Mouse (Mus musculus) megakaryocyte progenitor cell, adult 5-6 weeks (primary cell): ENCODE results near the gene Tardbp. TPM values are rescaled to one million over a fixed set of nuclear protein-coding genes. Genes with fewer than 3 reads are reported as not detected.
A peak's percentile ranks its signal among the peaks of the same experiment; 100 is the strongest.

ENCODE experiments used
- ATAC-seq: replicated peaks from 2 replicates; pipeline ENCODE4 v1.8.0; 2016; ENCODE audit warnings: mild to moderate bottlenecking, moderate TSS enrichment, inconsistent platforms; ENCODE audit not compliant: poor library complexity
- total RNA-seq, 2 experiments: library from RNA; stranded (forward) in 1 of 2; stranded (reverse) in 1 of 2; fragments of 157-497, 149-512 nt in 1 of 2; fragments of 200-1000 nt in 1 of 2; gene quantifications; 2 replicates each; pipeline versions ENCODE4 v1.2.3 to v1.2.4; 2015 to 2017

The Tardbp gene
- 300 and 381 TPM in 2 replicates for total RNA-seq (2015)
- total RNA-seq (2017): 512 and 640 TPM in 2 replicates

- ATAC-seq: peak; percentile 85
Observed at GRCm38 (mm10) chr4:148626623-148627185, at the start of gene Tardbp. TSS of gene Tardbp (minus strand) at chr4:148627019.

- ATAC-seq: peak; percentile 51
Observed at GRCm38 (mm10) chr4:148676188-148676960, 49.6 kb upstream of the Tardbp start.

DNA sequence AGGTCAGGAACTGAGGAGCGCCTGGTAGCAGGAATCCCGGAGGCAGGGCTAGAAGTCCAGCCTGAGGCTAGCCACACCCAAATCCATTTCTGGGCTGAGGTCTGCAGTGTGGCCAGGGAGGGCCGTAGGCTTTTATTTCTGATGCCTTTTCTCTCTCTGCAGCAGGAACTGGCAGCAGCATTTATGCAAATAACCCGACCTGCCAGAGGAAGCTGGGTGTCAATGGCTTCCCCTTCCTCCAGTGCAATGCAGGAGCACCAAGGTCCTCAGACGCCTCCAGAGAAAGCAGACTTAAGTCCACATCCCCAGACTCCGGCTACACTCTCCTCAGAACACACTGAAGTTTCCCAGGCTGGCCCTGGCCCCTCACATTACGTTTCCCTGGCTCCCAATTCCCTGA is 48.2 kb upstream of the Tardbp start:
- no peak for ATAC-seq

DNA sequence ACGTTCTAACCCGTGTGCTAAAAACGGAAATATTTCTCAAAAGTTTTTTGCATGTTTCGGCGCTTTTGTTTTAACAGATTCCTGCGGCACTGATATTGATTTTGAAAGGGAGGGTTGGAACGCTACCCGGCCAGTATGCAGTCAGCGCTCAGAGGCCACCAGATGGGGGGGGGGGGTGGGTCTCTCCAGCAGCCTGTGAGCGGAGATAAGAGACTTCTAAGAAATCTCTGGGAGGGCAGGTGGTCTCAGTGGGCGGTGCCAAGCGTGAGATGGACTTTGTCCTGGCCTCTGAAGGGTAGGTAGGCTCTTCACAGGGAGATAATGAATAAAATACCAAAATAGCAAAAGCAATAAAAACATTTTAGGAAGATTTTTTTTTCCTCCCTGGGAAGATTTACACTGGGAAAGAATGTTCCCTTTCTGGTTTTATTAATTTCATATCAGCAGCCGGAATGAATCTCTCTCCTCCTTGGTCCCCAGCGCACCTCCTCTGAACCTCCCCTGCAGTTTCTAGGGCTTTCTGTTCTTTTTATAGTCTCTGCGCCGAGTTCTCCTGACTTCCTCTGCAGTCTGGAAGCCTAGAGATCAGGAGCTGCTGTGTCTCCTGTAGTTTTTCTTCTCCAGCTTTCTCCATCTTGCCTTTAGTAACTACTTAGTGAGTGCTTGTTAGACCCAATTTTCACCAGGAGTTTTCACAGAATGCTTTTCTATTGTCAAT is 44.6 kb upstream of the Tardbp start:
- ATAC-seq: peak; percentile 62

DNA sequence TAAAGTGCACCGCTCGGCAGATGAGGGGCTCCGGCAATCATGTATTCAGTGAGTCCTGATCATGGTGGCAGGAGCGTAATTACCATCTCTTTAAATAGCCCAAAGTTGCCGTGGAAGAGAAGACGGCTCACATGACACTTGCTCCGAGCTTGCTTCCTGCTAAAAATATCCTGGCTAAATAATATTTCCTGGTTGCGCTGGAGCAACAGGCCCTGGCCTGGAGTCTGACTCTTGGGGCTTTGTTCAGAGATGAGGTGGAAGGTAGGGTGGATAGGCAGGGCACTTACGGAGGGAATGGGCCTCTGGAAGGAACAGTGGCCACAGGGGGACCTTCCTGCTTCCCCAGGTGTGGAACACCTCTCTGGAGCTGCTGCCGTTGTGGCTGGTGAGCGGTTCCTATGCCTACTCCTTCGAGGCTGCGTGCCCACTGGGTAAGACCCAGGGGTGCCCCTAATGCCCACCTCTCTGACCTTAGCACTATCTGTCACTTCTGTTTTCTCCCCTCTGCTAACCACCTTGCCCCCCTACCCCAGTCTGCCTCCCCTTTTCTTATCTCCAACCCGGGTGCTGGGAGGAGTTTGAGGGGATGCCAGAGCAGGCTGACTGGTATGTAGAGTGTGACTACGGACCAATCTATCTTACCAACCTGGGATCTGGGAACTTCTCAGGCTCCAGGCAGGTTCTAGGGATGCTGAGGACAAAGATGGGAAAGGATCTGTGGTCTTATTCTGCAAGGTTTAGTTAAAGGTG is 40.4 kb upstream of the Tardbp start:
- ATAC-seq: no peak

GRCm38 (mm10) chr4:148664021-148664420 is 37.2 kb upstream of the Tardbp start:
- ATAC-seq: no peak

GRCm38 (mm10) chr4:148663326-148663725 is 36.5 kb upstream of the Tardbp start:
- ATAC-seq: no peak

DNA sequence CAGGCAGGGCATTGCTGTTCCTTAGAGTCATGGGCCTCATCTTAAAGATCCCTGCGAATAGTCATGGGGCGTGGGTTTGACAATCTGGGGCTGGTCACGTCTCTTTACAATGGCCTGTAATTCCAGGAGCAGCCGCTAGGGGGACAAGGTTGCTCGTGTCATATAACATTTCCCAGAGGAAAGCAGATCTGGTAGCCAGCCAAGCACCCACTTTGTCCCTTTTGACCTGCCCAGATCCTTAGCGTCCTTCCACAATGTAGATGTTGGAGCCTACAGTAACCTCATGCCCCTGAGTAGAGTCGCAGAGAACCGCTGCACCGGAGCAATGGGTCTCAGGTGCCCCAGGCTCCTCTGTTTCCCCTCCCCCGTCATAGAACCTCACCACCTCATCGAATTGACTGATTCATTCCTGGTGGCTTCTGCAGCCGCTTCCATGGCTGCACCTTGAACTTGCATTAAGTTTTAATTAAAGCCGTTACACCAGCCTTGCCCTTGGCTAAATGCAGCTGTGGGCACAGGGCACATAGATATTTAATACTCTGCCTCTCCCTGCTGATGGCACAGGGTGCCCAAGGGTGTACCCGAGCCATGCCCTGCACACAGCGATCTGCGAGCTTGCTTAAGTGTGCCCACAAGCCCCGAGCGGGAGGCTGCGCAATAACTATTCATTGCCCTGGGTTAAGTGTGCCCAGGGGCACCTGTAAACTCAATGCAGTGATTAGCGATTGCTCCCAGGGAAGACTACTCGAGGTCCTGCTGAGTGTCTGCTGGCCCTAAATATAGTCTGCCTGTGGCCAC is 35.5 kb upstream of the Tardbp start:
- ATAC-seq: peak; percentile 76

DNA sequence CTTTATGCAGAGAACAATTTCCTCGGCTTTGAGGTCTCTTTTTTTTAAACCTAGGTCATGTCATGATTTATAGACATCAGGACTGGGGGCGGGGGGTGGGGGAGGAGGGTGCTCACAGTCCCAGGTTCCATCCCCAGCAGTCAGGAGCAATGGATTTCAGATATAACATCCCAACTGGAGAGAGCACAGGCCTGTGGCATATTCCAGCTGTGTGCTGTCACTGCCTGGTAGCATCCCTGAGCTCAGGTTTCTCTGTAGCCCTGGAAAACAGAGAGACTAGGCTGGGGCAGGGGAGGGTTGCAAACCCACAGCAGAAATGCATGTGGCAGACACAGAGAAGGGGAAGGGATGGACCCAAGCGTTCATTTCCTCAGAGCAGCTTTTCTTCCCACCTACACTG is 33.4 kb upstream of the Tardbp start:
- no peak for ATAC-seq

DNA sequence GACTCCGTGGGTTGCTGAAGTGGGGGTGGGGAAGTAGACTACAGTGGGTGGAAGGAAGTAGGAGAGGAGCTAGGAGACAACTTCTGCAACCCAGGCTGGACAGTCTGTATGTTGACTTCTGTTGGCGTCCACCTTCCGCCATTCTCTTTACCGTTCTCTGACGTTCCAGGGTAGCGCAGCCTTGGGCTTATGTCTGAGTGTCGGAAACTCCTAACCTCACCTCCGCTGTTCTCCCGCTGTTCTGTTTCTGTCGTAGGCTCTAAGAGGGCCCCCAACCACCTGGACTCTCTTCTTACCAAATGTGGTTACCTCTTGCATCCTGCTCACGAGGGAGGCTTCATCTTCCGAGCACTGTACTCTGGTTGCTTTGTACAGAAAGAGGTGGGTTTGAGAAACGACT is 31.0 kb upstream of the Tardbp start:
- ATAC-seq: no peak

DNA sequence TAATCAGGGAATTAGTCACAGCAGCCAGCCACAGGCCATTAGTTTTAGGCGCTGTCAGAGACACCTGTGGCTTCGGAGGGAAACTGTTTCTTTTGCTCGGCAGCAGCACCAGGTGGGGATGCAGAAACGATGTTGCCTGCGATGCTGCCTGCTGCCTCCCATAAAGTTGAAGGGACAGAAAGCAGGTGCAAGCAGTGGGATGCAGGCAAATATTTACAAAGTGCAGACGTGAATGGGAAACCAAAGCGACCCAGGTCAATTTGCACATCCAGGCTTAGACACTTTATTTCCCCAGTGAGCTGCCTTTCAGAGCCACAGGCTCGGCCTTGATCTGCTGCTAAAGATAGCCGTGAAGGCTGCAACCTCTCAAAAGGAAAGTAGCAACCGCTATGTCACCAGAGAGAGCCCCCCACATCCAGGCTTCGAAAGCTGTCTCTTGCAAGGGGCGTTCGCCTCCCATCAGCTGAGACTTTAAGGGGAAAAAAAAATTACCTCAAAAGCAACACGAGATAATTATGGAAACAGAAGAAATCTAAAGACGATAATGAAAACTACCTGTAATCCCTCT is 30.0 kb upstream of the Tardbp start:
- no peak for ATAC-seq

DNA sequence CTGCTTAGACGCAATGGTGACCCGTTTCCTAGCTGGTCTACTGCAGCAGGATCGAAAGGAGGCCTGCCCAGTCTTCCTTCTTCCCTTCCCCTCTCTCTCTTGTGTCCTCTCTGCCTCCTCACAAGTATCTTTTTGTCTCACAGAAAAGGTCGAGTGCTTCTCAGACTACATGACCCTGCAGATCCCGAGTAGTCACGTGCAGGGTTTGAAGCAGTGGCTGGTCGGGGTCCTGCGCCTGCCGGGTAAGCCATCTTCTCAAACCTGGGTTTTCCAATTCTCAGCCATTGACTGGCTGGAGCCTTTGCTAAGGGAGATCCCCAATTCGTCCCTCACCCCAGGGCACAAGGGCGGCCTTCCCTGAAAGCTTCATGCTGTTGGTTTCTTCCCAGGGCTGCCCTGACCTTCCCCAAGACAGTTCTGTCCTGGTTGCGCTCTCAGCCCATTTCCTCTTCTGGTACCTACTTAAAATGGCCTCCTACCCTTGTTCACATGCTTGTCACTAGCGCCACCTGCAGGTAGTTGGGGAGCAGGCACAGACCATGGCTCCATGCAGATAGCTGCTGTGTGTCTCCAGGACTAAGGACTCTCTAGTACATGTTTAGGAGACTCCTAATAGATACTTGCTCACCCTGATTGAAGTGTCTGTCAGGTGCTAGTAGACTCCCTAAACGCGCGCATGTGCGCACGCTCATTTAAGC is 28.0 kb upstream of the Tardbp start:
- peak; percentile 89 for ATAC-seq

DNA sequence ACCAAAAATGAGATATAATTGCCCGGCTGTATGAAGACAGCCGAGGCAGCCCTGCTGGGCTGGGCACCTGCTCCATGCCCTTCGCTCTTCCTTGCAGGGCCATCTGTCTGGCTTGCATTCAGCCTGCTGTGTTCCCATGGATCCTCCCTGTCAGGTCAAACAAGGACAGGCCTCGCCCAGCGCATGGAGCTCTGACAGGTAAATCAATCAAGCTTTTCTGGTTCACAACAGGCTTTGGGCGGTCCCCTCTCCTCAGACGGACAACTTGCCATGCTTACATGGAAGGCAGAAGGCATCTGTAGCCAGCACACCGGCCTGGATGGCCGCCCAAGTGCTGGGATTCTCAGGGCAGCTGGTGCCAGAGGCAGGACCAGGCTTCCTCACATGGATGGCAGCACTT is 24.2 kb upstream of the Tardbp start:
- ATAC-seq: no peak

- peak; percentile 42 for ATAC-seq
Observed at GRCm38 (mm10) chr4:148649309-148649708, 22.5 kb upstream of the Tardbp start.

GRCm38 (mm10) chr4:148646616-148647015 is 19.8 kb upstream of the Tardbp start:
- ATAC-seq: 0 out of 2 replicates have a peak, but pooled peaks have one; percentile 7

DNA sequence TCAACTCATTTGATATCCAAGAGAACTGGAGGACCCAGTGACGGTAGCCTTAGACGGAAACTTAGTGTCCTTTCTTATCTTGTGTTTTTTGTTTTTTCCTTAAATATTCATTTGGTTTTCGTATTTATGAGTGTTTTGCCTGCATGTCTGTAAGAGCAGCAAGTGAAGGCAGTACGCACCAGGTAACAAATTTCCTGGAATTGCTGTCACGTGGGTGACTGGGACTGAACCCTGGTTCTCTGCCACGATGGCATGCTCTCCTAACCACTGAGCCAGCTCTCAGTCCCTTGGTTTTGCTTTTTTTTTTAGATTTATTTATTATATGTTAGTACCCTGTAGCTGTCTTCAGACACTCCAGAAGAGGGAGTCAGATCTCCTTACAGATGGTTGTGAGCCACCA is 18.1 kb upstream of the Tardbp start:
- no peak for ATAC-seq

DNA sequence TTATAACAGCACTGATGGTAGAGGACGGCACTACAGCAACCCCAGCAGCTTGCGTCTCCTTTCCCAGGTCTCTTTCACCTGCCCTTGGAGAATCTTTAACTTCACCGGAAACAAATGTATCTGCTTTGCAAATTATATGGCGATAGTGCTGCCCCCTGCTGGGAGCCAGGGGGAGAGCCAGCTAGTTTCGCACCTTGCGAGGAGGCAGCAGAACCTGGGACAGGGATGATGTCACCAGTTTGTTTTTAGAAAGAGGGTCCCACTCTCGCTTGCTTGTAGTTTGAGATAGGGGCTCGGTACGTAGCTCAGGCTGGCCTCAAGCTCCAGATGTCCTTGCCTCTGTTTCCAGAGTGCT is 17.3 kb upstream of the Tardbp start:
- ATAC-seq: peak; percentile 94

GRCm38 (mm10) chr4:148643291-148644156 is 16.7 kb upstream of the Tardbp start, which contains the start of gene Gm572:
TSS of gene Gm572 (plus strand) at chr4:148643317.
- peak; percentile 47 for ATAC-seq
